Mouse (Mus musculus): ENCODE measurements around the gene Kif13a.
A peak's percentile ranks its signal among the peaks of the same experiment; 100 is the strongest.

Gene Kif13a

DNA sequence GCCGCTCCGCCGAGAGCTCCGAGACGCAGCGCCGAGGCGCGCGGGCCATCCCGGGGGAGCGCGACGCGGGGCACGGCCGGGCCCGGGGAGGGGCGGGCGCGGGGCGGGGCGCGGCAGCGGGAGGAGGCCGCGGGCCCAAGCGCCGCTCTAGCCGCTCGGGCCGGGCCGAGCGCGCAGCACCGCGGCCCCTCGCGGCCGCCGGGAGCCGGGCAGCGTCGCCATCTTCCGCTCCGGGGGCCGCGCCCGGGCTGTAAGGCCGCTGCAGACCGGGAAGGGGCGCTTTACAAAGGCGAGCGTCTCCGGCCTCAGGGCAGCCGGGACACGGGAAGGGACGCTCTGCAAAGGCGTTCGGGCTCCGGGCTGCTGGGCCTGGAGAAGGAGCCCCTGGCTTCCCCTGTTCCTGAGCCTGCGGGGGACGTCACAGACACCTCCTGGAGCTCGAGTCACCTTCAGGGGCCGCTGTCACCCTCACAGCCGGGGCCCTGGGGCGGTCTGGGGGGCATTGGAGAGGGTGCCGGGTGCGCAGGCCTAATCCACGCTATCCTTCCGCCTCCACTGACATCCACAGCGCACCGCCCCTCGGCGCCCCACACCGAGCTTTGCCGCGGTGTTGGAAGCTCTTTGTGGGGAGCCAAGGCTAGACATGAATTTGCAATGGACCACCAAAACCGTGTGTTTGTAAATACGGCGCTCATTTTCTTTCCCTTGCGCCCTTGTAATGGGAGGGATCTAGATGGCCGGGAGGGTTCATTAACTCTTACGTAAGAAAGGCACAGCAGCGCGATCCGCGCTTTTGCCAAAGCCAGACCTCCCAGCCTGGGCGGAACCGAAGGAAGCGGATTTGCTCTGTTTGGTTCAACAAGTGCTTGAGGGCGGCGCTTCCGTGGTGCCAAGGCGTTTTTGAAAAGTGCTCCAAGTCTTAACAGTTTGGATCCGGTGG, at the start of gene Kif13a:
Gene Kif13a (minus strand): TSS at position 149 of the 940 bp plus-strand sequence.
- DNase-seq (ENCODE audit: low spot score), result peak; percentile 92

DNA sequence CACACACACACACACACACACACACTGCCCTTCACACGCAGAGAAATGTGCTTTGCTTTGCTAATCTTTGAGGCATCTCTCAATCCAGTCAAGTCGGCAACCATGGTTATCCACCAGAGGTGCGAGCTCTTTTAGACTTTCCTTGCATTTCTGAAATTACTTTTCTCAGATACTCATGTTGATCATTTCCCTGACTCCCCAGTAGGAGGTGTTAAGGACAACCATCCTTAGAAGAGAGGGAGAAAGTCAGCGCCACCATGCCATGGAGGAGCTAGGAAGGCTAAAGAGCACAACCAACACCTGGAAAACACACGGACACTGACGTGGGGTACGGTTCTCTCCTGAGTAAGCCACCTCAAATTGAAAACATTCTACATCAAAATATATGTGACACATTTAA, 46.9 kb upstream of the Kif13a start:
- no peak for DNase-seq (ENCODE audit: low spot score)

DNA sequence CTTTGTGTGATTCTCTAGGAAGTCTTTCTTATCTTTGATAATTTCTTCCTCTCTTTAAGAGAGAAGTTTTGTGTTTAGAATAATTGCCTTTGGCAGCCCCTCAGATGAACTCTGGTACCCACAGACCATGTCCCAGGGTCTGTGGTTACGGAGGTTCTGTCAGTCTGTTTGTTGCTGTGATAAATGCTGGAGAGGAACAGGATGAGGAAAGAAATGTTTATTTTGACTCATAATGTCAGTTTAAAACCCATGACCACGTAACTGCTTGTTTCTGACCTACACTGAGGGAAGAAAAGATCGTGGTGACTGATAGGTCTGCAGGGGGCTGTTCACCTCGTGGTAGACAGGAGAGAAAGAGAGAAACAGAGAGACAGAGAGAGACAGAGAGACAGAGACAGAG, 46.3 kb upstream of the Kif13a start:
- DNase-seq (ENCODE audit: low spot score), result no peak

DNA sequence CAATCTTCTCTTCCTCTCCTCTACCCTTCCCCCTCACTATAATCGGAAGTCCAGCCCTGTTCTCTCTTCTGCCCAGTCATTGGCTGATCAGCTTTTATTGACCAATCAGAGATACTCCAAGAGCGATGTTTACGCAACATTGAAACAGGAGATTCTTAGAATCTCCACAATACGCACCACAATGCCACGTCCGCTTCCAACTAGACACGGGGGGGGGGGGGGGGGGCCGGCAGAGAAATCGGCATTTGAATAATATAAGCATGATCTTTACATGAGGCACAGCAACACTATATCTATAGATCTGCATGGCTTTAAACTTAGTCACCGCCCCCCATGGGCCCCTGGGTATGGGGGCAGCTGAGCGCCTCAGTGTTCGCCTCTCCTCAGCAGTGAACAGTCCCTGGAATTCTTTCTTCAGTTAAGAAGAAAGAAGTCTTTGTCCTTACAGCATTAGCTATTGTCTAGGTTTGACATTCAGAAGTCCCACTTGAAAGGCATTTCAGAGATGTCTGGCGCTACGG, 45.4 kb upstream of the Kif13a start:
- DNase-seq (ENCODE audit: low spot score), result peak; percentile 78

DNA sequence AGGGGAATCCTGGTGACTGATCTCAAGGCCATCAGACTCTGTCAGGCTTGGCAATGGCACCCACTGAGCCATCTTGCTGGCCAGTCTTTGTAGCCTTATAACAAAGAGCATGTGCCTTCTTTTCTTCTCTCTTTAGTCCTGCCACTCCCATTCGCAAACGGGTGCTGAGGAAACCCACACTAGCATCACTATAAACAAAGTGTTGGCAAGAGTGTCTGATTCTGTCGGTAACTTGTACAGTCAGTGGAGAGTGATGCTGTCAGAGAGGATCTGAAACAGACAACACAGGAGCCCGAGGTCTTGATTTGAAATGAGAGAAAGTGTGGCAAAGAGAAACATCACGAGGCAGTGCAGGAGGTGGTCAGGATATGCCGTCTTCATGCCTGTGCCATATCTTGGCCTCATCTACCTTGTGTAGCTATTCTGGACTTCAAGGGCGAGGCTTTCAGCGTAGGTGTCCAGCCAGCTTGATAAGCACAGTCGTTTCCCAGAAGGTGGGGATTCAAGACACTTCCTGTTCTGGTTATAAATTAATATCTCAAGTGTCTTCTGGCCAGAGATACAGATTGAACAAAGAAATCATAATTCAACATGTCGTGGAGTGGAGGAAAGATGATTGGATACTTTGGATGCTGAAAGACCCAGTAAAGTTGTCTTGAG, 40.7 kb upstream of the Kif13a start:
- DNase-seq (ENCODE audit: low spot score), result no peak

DNA sequence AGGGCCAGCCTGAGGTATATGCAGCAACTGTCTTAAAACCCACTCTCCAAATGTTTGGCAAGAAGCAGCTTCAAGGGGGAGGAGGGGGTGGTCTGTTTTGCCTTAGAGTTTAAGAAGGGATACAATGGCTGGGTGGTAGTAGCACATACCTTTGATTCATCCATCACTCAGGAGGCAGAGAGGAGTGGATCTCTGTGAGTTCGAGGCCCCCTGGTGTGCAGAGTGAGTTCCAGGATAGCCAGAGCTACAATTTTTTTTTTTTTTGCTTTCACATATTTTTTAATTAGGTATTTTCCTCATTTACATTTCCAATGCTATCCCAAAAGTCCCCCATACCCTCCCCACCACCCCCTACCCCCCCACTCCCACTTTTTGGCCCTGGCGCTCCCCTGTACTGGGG, 39.0 kb upstream of the Kif13a start:
- no peak for DNase-seq (ENCODE audit: low spot score)

- no peak for DNase-seq (ENCODE audit: low spot score)
Observed at GRCm38 (mm10) chr13:46967308-46967707, 37.6 kb upstream of the Kif13a start.

- peak; percentile 44 for DNase-seq (ENCODE audit: low spot score)
Observed at GRCm38 (mm10) chr13:46960878-46961474, 31.3 kb upstream of the Kif13a start.

GRCm38 (mm10) chr13:46959139-46959538, 29.5 kb upstream of the Kif13a start:
- DNase-seq (ENCODE audit: low spot score), result no peak

DNA sequence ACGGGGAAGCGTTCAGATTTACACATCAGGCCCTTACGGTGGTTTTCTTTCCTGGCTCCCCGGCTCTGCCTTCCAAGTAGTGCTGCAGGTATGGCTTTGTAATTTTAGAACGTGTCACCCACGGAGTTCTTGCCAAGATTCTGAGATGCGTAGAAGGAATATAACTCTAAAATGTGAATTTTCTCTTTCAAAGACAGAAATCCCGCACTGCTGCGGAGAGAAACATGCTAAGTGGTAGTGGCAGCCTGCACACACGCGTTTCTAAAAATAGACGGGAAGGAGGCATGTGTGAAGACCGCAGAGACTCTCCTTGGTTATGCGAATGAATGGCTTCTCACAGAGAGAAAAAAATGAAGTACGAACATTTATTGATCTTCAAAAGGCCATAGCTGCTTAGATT, 21.5 kb upstream of the Kif13a start:
- no peak for DNase-seq (ENCODE audit: low spot score)

GRCm38 (mm10) chr13:46949741-46950140, 20.1 kb upstream of the Kif13a start:
- DNase-seq (ENCODE audit: low spot score), result no peak

DNA sequence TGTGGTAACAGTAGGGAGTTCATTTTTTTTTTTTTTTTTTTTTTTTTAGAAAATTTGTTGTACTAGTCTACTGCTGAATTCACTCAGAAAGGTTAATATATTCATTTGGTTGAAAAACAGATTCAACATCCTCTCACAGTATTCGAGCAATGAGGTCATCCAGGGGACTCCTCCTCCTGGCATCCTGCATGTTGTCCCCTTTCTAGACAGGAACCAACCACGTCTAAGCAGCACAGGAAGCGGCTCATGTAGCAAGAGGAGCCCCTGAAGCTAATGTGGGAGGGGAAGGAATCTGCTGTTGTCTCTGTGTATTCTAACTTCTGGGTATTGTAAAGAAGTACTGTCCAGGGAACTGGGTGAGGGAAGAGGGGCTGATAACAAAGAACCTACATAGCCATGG, 18.4 kb upstream of the Kif13a start:
- no peak for DNase-seq (ENCODE audit: low spot score)

DNA sequence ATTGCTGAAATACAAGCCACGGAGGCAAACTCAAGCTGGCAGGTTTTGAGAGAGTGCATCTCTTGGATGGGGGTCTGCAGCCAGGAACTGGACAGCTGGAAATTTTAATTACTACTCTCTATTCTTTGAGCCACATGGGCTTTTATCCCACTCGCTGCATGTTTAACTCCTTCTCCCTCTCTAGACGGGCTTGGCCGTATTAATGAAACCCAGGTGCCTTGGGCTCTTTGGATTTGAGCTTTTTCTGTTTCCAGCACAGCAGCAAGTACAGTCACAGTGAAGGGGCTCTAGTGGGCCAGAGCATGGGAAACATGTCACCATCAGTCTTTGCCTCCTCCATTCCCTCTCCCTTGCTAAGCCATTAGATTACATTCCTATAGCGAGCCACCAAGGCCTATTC, 16.4 kb upstream of the Kif13a start:
- DNase-seq (ENCODE audit: low spot score), result no peak

- DNase-seq (ENCODE audit: low spot score), result no peak
Observed at GRCm38 (mm10) chr13:46945256-46945655, 15.6 kb upstream of the Kif13a start.

GRCm38 (mm10) chr13:46943294-46943693, 13.6 kb upstream of the Kif13a start:
- DNase-seq (ENCODE audit: low spot score), result no peak

DNA sequence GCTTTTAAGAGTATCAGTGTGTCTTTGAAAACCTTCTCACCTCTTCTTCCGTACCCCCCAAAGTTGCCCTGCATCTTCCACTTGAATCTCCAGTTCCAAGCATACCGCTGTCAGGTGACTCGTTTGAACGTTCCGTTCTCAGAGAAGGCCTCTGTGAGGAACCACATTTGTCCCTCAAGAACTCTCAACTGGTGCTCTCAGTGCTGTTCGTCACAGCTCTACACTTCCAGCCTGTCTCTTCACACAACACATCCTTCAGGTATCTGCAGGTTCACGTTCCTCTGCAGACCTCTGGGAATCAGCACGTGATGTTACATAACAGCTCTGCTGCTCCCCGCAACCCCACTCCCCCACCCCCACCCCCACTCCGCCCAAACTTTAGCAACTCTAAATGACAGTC, 4.4 kb upstream of the Kif13a start:
- no peak for DNase-seq (ENCODE audit: low spot score)

DNA sequence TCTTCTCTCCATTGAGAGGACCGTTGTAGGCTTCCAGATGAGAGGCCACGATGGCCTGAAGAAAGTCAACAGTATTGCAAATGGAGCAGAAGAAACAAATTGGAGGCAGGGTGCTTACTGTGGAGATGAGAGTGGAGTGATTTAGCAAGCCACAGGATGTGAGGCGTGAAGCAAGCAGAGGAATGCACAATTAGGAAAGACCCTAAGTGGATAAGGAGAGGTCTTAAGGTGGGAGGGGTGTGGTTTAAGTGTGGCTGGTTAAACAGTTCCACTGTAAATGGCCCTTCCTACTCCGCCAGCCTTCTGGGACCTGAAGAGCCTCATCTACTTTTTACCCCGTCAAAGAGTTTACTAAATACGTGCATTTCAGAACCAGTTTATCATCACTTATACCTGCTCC, 3.2 kb upstream of the Kif13a start:
- no peak for DNase-seq (ENCODE audit: low spot score)

DNA sequence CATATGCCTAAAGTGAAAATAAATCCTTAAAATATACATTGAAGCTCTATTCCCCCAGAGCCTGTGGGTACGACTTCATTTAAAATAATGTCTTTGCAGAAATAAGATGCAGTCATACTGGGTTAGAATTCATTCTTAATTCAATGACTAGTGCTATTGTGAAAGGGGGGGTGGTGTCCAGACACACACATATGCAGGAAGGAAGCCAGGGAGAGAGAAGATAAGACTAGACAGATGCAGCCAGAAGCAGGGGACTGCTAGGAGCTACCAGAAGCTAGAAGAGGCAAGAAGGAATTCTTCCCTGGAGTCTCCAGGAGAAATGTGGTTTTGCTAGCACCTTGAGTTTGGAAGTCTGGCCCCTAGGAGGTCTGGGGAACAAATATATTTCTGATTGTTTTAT, 2.4 kb upstream of the Kif13a start:
- no peak for DNase-seq (ENCODE audit: low spot score)

DNA sequence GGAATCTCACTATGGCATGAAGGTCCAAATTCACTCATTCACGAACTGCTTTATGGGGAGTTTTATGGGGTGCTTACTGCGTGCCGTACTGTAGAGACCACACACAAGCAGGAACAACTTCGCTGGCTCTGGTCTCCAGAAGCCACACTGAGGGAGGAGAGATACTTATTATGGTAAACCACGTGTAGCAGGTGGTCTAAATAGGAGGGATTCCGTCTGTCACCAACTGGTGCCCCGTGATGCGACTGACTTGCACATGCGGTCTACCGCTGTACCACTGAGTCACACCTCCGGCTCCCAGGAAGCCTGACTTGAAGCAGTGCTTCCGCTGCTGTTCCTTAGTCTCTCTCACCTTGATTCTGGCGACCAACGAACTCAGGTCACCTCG, 986 bp upstream of the Kif13a start:
- no peak for DNase-seq (ENCODE audit: low spot score)

DNA sequence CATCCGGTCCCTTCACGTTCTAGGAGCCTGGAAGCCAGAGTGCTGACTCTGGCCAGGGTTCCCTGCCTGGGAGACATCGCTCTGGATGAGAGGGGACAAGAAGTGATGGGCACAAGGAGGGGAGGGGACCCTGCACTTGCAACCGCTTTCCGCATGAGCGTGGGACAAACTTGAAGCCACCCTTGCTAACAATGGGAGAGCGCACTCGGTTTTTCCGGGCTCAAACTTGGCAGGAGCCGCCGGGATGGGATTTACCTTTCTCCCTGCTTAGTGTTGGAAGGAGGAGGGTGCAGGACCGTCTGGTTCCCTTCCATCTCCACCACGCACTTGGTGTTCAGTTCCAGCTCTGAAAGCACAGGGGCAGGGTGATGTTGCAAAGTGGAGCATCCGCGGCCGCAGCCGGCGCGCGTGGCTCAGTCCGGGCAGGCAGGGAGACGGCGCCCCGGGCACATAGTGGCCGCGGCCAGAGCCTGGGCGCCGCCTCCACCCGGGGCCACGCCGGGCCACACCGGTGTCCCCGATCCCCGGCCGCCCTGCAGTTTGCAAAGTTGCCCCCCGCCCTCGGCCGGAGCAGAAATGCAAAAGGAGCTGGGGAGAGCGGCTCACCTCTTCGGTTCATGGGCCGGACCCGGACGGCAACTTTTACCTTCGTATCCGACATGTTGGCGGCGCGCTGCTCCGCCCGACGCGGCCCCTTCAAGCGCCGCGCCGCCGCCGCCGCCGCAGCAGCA, 541 bp downstream of the Kif13a start:
- peak; percentile 75 for DNase-seq (ENCODE audit: low spot score)

DNA sequence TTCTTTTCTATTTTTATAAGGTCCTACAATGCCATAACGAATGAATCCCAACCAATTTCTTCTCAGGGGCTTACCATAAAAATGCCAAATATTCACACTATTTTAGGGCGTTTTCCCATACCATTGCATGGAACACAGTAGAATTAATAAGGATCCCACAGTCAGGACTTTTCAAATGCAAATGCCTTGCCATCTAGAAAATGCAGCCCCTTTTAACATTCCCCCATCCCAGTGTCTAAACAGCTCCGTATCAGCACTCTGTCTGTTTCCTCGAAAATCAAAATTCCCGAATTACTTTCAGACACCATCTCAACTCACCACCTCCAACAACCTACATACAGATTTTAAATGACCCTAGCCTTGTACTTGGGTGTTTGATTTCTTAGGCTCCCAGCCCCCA, 1.3 kb downstream of the Kif13a start:
- no peak for DNase-seq (ENCODE audit: low spot score)

GRCm38 (mm10) chr13:46925671-46926070, 4.0 kb downstream of the Kif13a start:
- no peak for DNase-seq (ENCODE audit: low spot score)
